In the genomic region with DNA sequence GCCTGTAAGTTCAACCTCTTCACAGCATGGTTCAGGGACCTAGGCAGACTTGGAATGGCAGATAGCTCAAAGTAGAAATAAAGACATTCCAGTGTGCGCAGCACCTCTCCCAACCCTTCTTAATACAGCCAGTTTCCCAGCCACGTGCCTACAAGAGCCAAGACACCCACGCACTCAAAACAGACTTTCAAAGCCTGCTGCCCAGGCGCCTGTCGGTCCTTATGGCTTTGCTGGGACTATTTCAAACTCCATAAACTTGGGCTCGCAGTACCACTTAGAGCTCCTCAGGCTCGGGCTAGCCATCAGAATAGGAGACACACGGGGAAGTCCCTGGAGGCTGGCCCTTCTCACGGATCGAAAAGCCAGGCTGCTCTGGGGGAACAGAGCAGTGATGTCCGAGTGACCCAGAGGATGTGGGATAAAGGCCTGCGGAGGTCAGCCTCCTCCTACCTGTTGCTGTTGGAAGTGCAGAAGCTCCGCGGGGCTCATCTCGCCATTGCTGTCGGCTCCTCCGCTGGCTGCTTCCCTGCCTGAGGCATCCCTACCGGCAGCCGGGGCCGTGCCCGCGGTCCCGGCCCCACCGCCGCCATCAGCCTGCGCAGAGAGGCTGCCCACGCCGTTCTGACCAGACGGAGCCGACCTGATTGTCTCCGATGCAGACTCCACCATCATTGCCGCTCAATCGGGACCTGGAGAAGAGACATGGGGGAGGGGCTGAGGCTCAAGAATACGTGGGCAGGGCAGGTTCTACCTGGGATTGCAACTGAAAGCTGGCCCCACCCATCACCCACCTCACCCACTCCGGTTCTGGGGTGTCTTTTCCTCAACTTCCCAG, we compare ENCODE assay signal across 10 mouse cellular contexts. TPM values are rescaled to one million over a fixed set of nuclear protein-coding genes. Genes with fewer than 3 reads are reported as not detected.
DNase-seq lines count a peak whose midpoint lies in the region; ATAC-seq lines count a peak whose summit lies in the region.
"Had no signal": no experiment of that assay in that cellular context is flagged by ENCODE, and none has a peak within 500 bp of the region (broad histone marks: within the 10 kb centered on the region; RNA-seq: fewer than 3 reads in every experiment).

No protein-coding gene starts in this region.

- H3K4me2 ChIP-seq in neural tube, embryonic 11.5 days (ENCODE audit: low read depth), result peak overlapping the region; percentile 33
- peak overlapping the region; percentile 5 for H3K4me2 ChIP-seq in intestine, embryonic 15.5 days (replicated peaks)
- peak overlapping the region; percentile 38 for H3K4me2 ChIP-seq in neural tube, embryonic 14.5 days (ENCODE audit: low read depth, low read length)
- H3K4me2 ChIP-seq: liver, embryonic 13.5 days had no signal

- peaks cover 49% of the 10 kb centered on the region for H3K4me1 ChIP-seq in neural tube, embryonic 11.5 days (ENCODE audit: control insufficient read depth, insufficient read depth, low read length)
- peaks cover 37% of the 10 kb centered on the region for H3K4me1 ChIP-seq in intestine, embryonic 15.5 days (replicated peaks)
- 0 out of 2 replicates have a peak, but pooled peaks cover 12% of the 10 kb centered on the region for H3K4me1 ChIP-seq in neural tube, embryonic 14.5 days (ENCODE audit: control insufficient read depth, insufficient read depth, low read length)

- no peak for ATAC-seq in neural tube, embryonic 11.5 days (ENCODE audit: insufficient read depth, low FRiP score, low TSS enrichment)
- no peak for ATAC-seq in intestine, embryonic 15.5 days
- ATAC-seq in neural tube, embryonic 14.5 days (ENCODE audit: low read depth), result no peak

- H3K27ac ChIP-seq in neural tube, embryonic 11.5 days (ENCODE audit: low read depth, low read length), result no peak overlapping the region
- H3K27ac ChIP-seq in intestine, embryonic 15.5 days, result no peak overlapping the region
- H3K27ac ChIP-seq in neural tube, embryonic 14.5 days (ENCODE audit: low read depth, low read length), result no peak overlapping the region
- H3K27ac ChIP-seq: liver, embryonic 13.5 days had no signal

- no peak overlapping the region for H3K4me3 ChIP-seq in neural tube, embryonic 11.5 days (ENCODE audit: low read depth, low read length)
- H3K4me3 ChIP-seq in intestine, embryonic 15.5 days (replicated peaks), result no peak overlapping the region
- H3K4me3 ChIP-seq in neural tube, embryonic 14.5 days (ENCODE audit: low read depth, low read length), result no peak overlapping the region
- H3K4me3 ChIP-seq: liver, embryonic 13.5 days had no signal

- H3K36me3 ChIP-seq in neural tube, embryonic 11.5 days (ENCODE audit: control insufficient read depth, insufficient read depth, low read length), result peaks cover 9% of the 10 kb centered on the region; the same call in 1 of the 2 replicates
- peaks cover 17% of the 10 kb centered on the region for H3K36me3 ChIP-seq in intestine, embryonic 15.5 days
- H3K36me3 ChIP-seq in neural tube, embryonic 14.5 days (ENCODE audit: control insufficient read depth, insufficient read depth, low read length), result no peaks in the 10 kb centered on the region

- peak overlapping the region; percentile 31; the same call in 1 of the 2 replicates for H3K9ac ChIP-seq in neural tube, embryonic 11.5 days (ENCODE audit: low read length)
- no peak overlapping the region for H3K9ac ChIP-seq in intestine, embryonic 15.5 days
- H3K9ac ChIP-seq in neural tube, embryonic 14.5 days (replicated peaks; ENCODE audit: low read depth, low read length), result 0 out of 2 replicates have a peak overlapping the region, but pooled peaks have one; percentile 3
- H3K9ac ChIP-seq: liver, embryonic 13.5 days had no signal

- H3K27me3 ChIP-seq in neural tube, embryonic 11.5 days (ENCODE audit: control insufficient read depth, insufficient read depth, low read length), result no peaks in the 10 kb centered on the region
- H3K27me3 ChIP-seq in intestine, embryonic 15.5 days (replicated peaks), result no peaks in the 10 kb centered on the region
- peaks cover 6% of the 10 kb centered on the region for H3K27me3 ChIP-seq in neural tube, embryonic 14.5 days (ENCODE audit: control insufficient read depth, insufficient read depth, low read length)
- H3K27me3 ChIP-seq: liver, embryonic 13.5 days had no signal

- no peaks in the 10 kb centered on the region for H3K9me3 ChIP-seq in neural tube, embryonic 11.5 days (ENCODE audit: control insufficient read depth, low read length)
- H3K9me3 ChIP-seq in intestine, embryonic 15.5 days, result no peaks in the 10 kb centered on the region
- no peaks in the 10 kb centered on the region for H3K9me3 ChIP-seq in neural tube, embryonic 14.5 days (ENCODE audit: control insufficient read depth, low read length)
- H3K9me3 ChIP-seq: liver, embryonic 13.5 days had no signal

- WGBS in neural tube, embryonic 11.5 days, result 19% methylated on average over 35 of the region's 35 CpGs
- WGBS in intestine, embryonic 15.5 days, result 41% methylated on average over 35 of the region's 35 CpGs
- 22% methylated on average over 35 of the region's 35 CpGs for WGBS in neural tube, embryonic 14.5 days

- no peak for DNase-seq in neural tube, embryonic 11.5 days (ENCODE audit: low spot score)
- no peak for DNase-seq in neural tube, embryonic 10.5 days (ENCODE audit: extremely low spot score, low spot score)
- DNase-seq in fat pad, adult 2 months (ENCODE audit: extremely low read depth, low read depth, low spot score), result peak; percentile 11
- no peak for DNase-seq in cerebellum, postnatal 25 days
- no peak for DNase-seq in left cerebral cortex, adult 8-10 months (ENCODE audit: low spot score in 2 of 2)
- DNase-seq: kidney, adult 2 months; liver, embryonic 13.5 days; right cerebral cortex, postnatal 4 days had no signal

RNA-seq across cellular contexts. Expression of gene Foxp4, which starts 20.4 kb away (rescaled TPM):
- 34.5 and 35.8 TPM in 2 replicates for polyA plus RNA-seq in neural tube, embryonic 11.5 days (2014; fragmentation: Nextera tagmentation; extraction: Ambion mirVana)
- polyA plus RNA-seq in intestine, embryonic 15.5 days (2015; fragmentation: Nextera tagmentation; extraction: Ambion mirVana), result 22.3 and 24.9 TPM in 2 replicates
- polyA plus RNA-seq in neural tube, embryonic 14.5 days (2014; fragmentation: Nextera tagmentation; extraction: Ambion mirVana), result 28.7 and 29.1 TPM in 2 replicates
- total RNA-seq in left cerebral cortex, adult 8-10 months (2022), result 10 to 100 TPM; 39.9 to 63.6 (median 49.6) TPM
